Mouse (Mus musculus) liver, adult 2 months (tissue): ENCODE measurements at regions not wholly inside any gene's neighbourhood (a gene's known extent, or its start where the extent isn't known, plus 50 kb on each side); places are given as distances from the start of the nearest gene placed in this dataset.

Source experiments
- DNase-seq: peaks from one replicate; pipeline ENCODE4 v3.0.0-alpha.2; 2011; ENCODE audit warnings: low read depth, low spot score; ENCODE audit errors: extremely low read depth
- H3K27ac ChIP-seq: fragments of 200-500 bp; replicated peaks from 2 replicates; pipeline ENCODE4 v1.5.1; 2012; ENCODE audit warnings: low read depth, mild to moderate bottlenecking, control low read depth, inconsistent platforms, low read length; ENCODE audit not compliant: insufficient read depth
- H3K27me3 ChIP-seq: fragments of 200-500 bp; 2 replicates; pipeline ENCODE4 v1.6.1; 2012; ENCODE audit warnings: mild to moderate bottlenecking, moderate library complexity, low read length, inconsistent platforms; ENCODE audit not compliant: control insufficient read depth, insufficient read depth
- H3K36me3 ChIP-seq: fragments of 200-500 bp; 2 replicates; pipeline ENCODE4 v1.6.1; 2012; ENCODE audit warnings: low read length, inconsistent platforms; ENCODE audit not compliant: control insufficient read depth, insufficient read depth
- H3K4me1 ChIP-seq: fragments of 200-500 bp; 2 replicates; pipeline ENCODE4 v1.6.1; 2011; ENCODE audit warnings: low read length; ENCODE audit not compliant: control insufficient read depth, insufficient read depth
- H3K4me3 ChIP-seq: fragments of 200-500 bp; 2 replicates; pipeline ENCODE4 v1.5.1; 2011; ENCODE audit warnings: low read depth, mild to moderate bottlenecking, control low read depth, low read length, moderate library complexity; ENCODE audit not compliant: insufficient read depth
- H3K79me2 ChIP-seq: fragments of 200-500 bp; 2 replicates; pipeline ENCODE4 v1.6.1; 2012; ENCODE audit warnings: inconsistent platforms, mild to moderate bottlenecking, low read length, moderate library complexity; ENCODE audit not compliant: control insufficient read depth, insufficient read depth
- H3K9ac ChIP-seq: fragments of 200-500 bp; 2 replicates; pipeline ENCODE4 v1.6.1; 2012; ENCODE audit warnings: low read depth, mild to moderate bottlenecking, control low read depth, inconsistent platforms, low read length
- CTCF ChIP-seq: fragments of 200-500 bp; IDR thresholded peaks from 2 replicates; pipeline ENCODE4 v1.5.1; 2011; ENCODE audit warnings: low read depth, low read length, control low read depth
- POLR2A ChIP-seq: fragments of 200-500 bp; IDR thresholded peaks from 2 replicates; pipeline ENCODE4 v1.6.1; 2011; ENCODE audit warnings: low read length, control low read depth; ENCODE audit not compliant: insufficient read depth; ENCODE audit errors: extremely low read depth
- WGBS: fragments of 180-500 bp; shearing (Covaris S2); methylation state at CpG from one replicate; pipeline ENCODE4 v1.1.7; 2018; 5-methylcytosine and 5-hydroxymethylcytosine counted together

- H3K27me3 ChIP-seq = peaks cover 2% of the 10 kb centered on the region; the same call in 1 of the 2 replicates
- peak; percentile 19 for DNase-seq
- WGBS = 85% methylated on average over 8 of the region's 8 CpGs
- H3K9ac ChIP-seq = no peak overlapping the region
- H3K27ac ChIP-seq = no peak overlapping the region
- TF ChIP-seq CTCF (no peak), POLR2A (no peak)
- no peaks in the 10 kb centered on the region for H3K36me3 ChIP-seq
- no peaks in the 10 kb centered on the region for H3K79me2 ChIP-seq
- H3K4me3 ChIP-seq = no peak overlapping the region
- H3K4me1 ChIP-seq = no peaks in the 10 kb centered on the region; the same call in 1 of the 2 replicates
These were observed 292.4 kb downstream of the Ets1 start for GRCm38 (mm10) chr9:32928289-32929000.

- no peaks in the 10 kb centered on the region for H3K36me3 ChIP-seq
- no peaks in the 10 kb centered on the region for H3K79me2 ChIP-seq
- H3K9ac ChIP-seq = no peak overlapping the region
- no peak for DNase-seq
- TF ChIP-seq POLR2A (no peak), CTCF (no peak)
- no peaks in the 10 kb centered on the region; the same call in 1 of the 2 replicates for H3K4me1 ChIP-seq
- H3K27ac ChIP-seq = no peak overlapping the region
- no peak overlapping the region for H3K4me3 ChIP-seq
- H3K27me3 ChIP-seq = peaks cover 2% of the 10 kb centered on the region; the same call in 1 of the 2 replicates
- WGBS = 75% methylated on average over 1 of the region's 1 CpGs
These were observed 293.3 kb downstream of the Ets1 start for GRCm38 (mm10) chr9:32929331-32929730.

GRCm38 (mm10) chr9:32929826-32930225 lies 293.8 kb downstream of the Ets1 start:
- Histone ChIP-seq H3K36me3 (no peaks in the 10 kb centered on the region), H3K4me1 (no peaks in the 10 kb centered on the region; the same call in 1 of the 2 replicates), H3K27ac (no peak overlapping the region), H3K9ac (no peak overlapping the region), H3K27me3 (peaks cover 2% of the 10 kb centered on the region; the same call in 1 of the 2 replicates), H3K79me2 (no peaks in the 10 kb centered on the region), H3K4me3 (no peak overlapping the region)
- 88% methylated on average over 3 of the region's 3 CpGs for WGBS
- TF ChIP-seq POLR2A (no peak), CTCF (no peak)
- no peak for DNase-seq

GRCm38 (mm10) chr9:32931266-32932005 lies 295.4 kb downstream of the Ets1 start:
- 77% methylated on average over 10 of the region's 10 CpGs for WGBS
- H3K9ac ChIP-seq = no peak overlapping the region
- H3K27me3 ChIP-seq = peaks cover 2% of the 10 kb centered on the region; the same call in 1 of the 2 replicates
- no peaks in the 10 kb centered on the region for H3K36me3 ChIP-seq
- H3K4me3 ChIP-seq = no peak overlapping the region
- no peak overlapping the region for H3K27ac ChIP-seq
- H3K4me1 ChIP-seq = no peaks in the 10 kb centered on the region; the same call in 1 of the 2 replicates
- H3K79me2 ChIP-seq = no peaks in the 10 kb centered on the region
- no peak for DNase-seq
- TF ChIP-seq POLR2A (no peak), CTCF (no peak)

DNA sequence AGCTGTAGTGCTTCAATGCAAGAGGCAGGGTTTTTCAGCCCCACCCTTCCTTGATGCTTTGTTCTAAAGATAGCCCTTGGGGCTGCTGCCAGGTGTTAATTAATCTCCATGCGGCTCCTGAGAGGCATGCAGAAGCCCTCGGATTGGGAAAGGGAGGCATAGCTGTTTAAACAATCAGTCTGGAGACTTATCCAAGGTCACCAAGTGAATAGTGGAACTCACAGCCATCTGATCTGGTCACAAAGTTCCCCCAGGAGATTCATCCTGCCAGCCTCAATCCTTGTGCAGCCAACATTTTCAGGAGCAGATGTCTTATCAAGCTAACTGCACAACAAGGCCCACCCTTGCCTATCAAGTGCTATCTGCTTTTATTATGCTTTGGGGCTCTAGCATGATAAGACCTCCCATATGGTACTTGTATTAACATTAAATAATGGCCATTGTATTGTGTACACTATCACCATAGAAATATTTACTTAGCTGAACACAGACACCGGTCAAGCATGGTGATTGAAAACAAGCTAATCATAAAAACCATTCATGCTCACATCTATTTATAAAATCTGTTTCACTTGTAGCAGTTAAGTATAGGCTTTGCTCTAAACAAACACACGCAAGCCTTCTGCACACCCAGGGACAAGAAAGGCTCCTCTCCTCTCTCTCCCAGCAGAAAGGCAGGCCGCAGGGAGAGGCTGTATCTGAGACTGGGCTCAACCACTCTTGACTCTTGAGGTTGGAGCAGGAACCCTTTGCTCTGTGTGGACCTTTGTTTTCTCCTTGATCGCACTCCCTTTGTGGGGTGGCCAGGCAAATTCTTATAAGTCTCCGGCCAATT lies 297.4 kb downstream of the Ets1 start:
- TF ChIP-seq CTCF (no peak), POLR2A (no peak)
- no peak for DNase-seq
- Histone ChIP-seq H3K4me3 (no peak overlapping the region), H3K36me3 (no peaks in the 10 kb centered on the region), H3K27me3 (peaks cover 2% of the 10 kb centered on the region; the same call in 1 of the 2 replicates), H3K9ac (no peak overlapping the region), H3K27ac (no peak overlapping the region), H3K79me2 (no peaks in the 10 kb centered on the region), H3K4me1 (no peaks in the 10 kb centered on the region; the same call in 1 of the 2 replicates)
- WGBS = 76% methylated on average over 7 of the region's 7 CpGs
